Mouse (Mus musculus): ENCODE data around the gene Prr15l.

Gene Prr15l

DNA sequence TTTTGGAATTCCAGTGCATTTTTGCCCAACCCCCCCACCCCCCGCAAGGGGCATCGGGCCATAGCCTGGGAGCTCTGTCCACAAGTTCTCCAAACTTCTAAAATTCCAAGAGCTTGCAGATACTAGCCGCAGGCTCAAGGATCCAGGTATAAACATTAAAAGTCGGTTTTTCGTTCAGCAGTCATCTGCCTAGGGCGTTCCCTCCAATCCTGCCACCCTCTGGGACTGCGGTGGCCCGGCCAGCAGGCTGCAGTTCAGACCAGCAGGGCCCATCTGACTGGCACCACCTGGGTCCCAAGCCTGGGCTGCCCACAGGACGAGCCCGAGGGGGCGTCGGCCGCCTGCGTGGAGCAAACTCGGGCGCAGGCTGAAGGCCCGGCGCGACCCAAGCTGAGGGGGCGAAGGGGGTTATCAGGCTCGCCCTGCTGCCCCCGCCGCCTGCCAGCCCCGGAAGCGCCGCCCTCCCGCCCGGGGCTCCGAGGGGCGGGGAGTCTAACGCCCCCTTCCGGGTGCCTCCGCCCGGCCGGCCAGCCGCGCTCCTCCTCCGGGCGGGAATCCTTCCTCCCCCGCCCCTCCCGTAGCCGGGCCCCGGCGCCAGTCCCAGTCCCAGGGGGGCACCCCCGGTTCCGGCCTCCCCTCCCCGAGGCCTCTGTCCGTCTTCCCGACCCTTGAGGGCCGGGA lies 49.1 kb downstream of the Prr15l start:
- DNase-seq (ENCODE audit: low spot score in 2 of 2), result peak; percentile 74 to 80

DNA sequence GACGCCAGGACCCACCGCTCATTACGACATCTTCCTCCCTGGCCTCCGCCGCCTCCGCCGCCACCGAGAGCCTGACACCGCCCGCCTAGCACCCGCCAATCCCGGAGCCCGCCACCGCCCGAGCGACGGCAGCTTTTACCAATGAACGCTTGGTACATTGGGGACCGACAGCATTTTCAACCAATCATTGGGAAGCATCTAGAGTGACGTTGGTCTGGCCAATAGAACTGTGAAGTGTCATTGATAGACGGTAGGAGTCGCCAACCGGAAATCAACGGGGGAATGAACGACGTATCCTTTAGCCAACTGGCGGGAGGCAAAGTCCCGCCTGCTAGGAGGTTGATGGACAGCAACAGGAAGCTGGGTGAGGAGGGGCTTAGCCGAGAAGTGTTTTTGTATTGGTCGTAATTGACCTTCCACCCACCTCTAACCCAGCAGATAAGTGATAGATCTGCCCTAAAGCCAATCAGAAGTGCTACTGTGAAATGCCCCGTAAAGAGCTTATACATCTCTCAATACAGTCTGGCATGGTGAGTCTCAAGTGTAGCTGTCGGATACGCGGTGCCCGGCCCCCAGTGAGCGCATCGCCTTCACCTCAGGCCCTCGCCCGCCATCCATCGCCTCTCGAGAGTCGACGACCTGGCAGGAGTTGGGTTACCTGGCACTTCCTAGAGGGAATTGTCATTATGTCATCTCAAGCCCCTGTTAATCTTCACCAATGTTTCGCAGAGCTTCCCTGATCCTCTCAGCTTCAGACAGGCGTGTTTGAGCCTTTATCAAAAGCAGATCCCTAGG lies 49.9 kb downstream of the Prr15l start:
- peak; percentile 99 to 100 for DNase-seq (ENCODE audit: low spot score in 2 of 2)

DNA sequence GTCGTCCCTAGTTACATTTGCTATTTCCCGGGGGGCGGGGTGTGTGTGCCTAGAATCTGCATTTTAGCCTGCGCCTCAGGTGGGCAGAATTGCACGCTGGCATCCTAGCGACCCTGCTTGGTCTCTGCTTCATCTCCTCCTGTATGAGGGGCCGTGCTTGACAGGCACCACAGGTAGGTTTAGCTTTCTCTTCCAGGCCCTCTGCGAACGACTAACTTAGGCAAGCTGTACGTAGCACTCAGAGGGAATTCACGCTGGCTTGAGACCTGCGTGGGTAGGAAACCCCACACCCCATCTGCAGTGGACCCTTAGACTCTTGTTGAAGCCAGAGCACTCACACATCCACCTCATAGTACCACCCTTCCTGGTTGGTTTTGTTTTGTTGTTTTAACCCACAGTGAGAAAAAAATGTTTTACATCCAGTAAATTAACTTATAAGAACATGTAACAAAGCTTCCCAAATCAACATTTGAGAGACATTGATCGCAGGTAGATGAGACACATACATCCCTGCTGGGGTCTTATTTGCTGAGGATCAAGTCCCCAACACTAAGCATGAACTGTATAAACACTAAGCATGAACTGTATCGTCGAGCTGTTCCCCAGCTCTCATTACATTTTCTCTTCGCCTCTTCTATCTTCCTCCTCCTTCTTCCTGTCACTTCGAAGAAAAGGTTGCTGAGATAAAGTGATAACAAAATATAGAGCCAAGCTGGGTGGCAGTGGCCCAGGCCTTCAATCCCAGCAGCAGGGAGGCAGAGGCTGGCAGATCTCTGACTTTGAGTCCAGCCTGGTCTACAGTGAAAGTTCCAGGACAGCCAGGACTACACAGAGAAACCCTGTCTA lies 50.7 kb downstream of the Prr15l start:
- DNase-seq (ENCODE audit: low spot score in 2 of 2), result no peak

DNA sequence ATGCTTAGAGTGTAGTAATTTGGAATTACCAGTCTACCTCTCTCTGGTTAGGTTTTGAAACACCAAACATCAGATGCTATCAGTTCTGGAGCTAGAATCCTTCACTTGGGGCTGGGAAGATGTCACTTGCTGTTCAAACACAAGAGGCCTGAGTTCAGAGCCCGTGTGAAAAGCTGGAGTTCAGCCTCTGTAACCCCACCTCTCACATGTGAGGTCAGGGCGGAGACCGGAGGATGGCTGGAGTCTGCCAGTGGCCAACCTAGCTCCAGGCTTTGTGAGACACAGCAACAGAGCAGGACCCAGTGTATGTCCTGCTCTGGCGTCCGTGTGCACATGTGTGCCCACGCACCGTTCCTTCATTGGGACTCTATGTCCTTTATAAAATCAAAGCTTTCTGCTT lies 51.4 kb downstream of the Prr15l start:
- DNase-seq (ENCODE audit: low spot score in 2 of 2), result no peak

DNA sequence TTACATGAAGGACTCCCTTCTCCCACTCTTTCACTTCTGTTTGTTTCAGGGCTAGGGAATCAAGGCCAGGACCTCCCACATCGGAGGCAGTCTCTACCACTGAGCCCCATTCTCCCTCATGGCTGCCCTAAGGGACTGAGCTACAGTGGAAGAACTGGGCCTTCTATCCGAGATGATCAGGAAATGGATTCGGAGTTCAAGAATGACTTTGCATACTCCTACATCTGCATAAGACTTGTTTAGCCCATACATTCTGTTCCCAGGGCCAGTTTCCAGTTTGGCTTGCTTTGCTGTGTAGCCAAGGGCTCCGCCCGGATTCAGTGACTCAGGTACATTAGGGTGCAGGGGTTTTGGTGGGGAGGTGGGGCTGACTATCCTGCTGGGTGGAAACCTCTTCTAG lies 52.1 kb downstream of the Prr15l start:
- no peak for DNase-seq (ENCODE audit: low spot score in 2 of 2)

DNA sequence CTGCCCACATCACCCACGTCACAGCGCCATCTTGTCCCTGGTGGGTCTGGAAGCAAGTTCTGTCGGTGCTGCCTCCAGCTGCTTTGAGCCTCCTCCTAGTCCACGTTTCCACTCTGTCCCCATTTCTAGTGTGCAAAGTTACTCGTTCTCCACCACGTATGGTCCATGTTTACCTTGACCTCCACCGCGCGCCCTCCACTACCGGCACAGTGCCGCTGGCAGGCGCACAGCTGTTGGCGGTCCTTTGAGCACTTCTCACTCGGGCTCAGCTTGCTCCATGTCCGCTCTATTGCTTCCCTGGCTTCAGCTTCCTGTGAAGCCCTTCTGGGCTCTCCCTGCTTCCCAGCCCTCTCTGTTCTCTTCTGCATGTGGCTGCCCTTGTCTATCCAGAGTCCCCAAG lies 53.6 kb downstream of the Prr15l start:
- no peak for DNase-seq (ENCODE audit: low spot score in 2 of 2)

DNA sequence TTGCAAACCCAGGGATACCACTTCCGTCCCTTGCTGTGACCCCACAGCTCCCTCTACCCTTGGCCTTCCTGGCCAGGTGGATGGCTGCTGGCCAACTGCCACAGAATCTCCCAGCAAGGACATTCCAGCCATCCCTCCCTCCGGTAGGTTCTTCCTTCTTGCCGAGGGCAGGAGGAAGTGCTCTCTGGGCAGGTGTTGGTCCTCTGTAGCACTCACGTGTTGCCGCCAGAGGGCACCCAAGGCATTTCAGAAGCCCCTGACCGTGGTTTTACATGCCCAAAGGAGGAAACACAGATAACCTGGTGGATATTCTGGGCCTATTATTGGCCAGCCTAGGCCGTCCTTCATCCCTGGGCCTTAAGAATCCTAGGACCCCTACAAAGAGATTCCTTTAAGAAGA lies 54.5 kb downstream of the Prr15l start:
- peak; percentile 80 to 83 for DNase-seq (ENCODE audit: low spot score in 2 of 2)

DNA sequence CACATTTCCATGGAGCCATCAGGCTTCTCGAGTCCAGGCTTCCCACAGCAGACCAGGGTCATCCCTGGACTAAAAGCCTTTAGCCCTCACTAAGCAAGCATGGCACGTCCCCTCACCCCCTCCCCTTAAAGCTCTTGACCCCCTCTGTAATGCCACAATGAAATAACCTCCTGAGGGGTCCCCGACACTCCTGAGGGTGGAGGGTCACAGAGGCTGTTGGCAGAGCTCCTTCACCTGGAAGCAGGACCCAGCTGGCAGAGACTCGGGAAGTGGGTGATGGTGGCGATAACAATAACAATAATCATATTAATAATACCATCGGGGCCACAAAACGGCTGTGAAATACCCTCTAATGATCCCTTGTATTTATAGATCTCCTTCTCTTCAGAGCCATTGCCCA lies 55.0 kb downstream of the Prr15l start, which contains the start of gene Sp2:
Gene Sp2, minus strand, starts transcription at position 101 of the 400 bp plus-strand sequence.
- no peak for DNase-seq (ENCODE audit: low spot score in 2 of 2)

DNA sequence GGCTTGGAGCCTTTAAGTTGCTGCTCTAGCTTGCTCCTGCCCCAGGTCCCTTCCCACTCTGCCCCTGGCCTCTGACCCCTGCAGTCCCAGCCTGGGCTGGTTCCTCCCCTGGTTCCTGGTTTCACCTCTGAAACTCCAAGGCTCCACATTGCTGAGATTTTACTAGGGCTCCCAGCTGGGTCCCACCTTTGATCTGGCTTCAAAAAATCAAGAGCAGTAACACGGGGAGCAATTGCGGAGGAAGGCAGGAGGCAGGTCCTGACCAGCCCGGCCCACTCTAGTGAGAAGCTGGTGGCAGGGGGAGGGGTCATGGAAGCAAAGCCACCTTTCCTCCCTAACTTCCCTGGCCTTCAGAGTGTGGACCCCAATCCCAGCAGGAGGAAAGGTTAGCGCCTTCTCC lies 57.0 kb downstream of the Prr15l start:
- DNase-seq (ENCODE audit: low spot score in 2 of 2), result no peak

DNA sequence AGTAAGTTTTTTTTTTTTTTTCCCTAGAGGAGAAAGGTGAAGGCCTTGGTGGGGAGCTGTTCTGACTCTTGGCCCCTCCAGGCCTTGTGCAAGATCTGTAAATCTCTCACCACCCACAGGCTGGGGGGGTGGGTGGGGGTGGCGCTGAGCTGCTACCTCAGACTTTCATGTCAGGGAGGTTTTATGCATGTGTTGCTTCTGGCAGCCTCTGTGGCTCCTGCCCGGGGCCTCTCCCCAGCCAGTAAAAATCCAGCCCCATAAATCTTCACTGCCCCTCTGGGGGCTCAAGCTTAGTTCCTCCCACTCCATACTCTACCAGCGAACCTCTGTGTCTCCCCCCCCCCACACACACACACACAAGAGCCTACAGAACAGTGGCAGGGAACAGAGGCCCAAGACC lies 58.6 kb downstream of the Prr15l start:
- DNase-seq (ENCODE audit: low spot score in 2 of 2), result no peak

Data from frontal cortex, postnatal 36 days (tissue).